Mouse (Mus musculus): ENCODE results near the gene Col16a1.

DNA sequence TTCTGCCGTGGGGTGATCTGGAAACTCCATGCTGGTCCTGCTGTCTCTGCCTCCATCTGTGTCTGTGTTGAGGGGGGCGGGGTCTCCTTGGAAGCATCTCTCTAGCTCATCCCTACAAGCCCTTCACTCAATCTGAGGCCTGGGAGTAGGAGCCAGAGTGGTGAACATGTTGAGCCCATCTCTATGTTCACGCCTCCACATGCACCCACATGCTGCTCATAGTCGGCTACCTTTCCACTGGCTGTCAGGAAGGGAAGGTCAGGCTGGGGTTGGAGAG is 501 bp downstream of the Col16a1 start:
- TF ChIP-seq CTCF (conservative IDR thresholded peaks at IDR 0.05; ENCODE audit: insufficient read depth, insufficient read length, low read depth, low read length) (no peak), POLR2A (IDR thresholded peaks at IDR 0.05; ENCODE audit: low read depth, low read length) (no peak)
